Mouse (Mus musculus) liver, adult 10 weeks (tissue): ENCODE data around the gene Fbxl19. TPM values are rescaled to one million over a fixed set of nuclear protein-coding genes. Genes with fewer than 3 reads are reported as not detected.

Experiments
- polyA plus RNA-seq: library from polyadenylated mRNA; stranded (reverse); fragments of 350-450 nt; fragmentation: Illumina TruSeq; extraction: RNeasy Lipid Tissue Mini Kit (QIAGEN cat#74804); gene quantifications from one replicate; pipeline ENCODE4 v1.2.3, GENCODE M21; 2014; ENCODE audit warnings: low read depth, low replicate concordance

Fbxl19 gene
- 0.21 TPM for polyA plus RNA-seq

GRCm38 (mm10) chr7:127744366-127745045 lies at the start of gene Fbxl19:
Gene Fbxl19 (plus strand): TSS chr7:127744543.

DNA sequence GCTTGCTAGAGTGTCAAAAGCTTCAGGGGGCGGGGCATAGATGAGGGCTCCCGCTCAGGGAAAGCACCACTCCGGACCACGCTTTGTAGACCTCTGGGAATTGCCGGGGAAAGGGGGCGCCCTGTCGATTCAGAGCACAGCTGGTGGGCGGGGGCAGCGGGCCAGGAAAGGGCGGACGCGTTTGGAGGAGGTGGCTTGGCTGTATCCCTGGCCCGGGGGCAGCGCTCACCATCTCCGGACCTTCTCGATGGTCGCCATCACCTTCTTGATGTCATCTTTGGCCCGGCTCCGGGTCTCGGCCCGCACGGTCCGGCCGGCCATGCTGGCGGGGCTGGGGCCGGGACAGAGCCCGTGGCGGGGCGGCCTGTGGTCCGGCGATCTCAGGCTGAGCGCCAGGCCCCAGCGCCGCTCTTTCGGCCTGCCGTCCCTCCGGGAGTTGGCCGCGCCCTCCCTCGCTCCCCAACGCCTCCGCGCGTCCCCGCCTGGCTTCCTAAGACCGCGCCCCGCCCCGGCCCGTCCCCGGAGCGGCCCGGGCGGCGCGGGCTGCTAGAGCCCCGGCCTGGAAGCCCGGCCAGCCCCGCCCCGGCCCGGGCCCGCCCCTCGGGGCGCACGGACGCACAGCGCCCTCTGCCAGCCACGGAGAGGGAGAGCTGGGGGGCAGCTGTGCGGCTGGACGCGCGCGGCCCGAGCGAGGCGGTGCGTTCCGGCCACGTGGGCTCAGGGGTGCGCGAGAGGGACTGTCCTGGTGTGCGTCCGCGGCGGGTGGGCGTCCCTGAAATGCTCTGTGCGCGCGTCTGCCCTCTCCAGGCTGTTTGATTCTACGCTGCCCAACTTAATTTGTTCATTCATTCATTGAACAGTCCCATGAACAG lies 35.9 kb upstream of the Fbxl19 start, which contains the start of gene Bcl7c:
TSS of gene Bcl7c (minus strand) at position 727 of the 872 bp plus-strand sequence.

GRCm38 (mm10) chr7:127712461-127713385 lies 31.6 kb upstream of the Fbxl19 start, which contains the start of gene Ctf1:
Gene Ctf1 (plus strand): TSS chr7:127712736.

DNA sequence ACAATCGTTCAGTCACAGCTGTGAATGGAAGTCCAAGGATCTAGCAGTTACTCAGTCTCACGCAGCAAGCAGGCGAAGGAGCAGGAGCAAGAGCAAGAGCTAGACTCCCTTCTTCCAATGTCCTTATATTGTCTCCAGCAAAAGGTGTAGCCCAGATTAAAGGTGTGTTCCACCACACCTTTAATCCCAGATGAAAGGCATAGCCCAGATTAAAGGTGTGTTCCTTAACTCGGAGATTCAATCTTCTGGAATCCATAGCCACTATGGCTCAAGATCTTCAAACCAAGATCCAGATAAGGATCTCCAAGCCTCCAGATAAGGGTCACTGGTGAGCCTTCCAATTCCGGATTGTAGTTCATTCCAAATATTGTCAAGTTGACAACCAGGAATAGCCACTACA lies 12.3 kb upstream of the Fbxl19 start, which contains the start of gene Ctf2:
TSS of gene Ctf2 (minus strand) at position 101 of the 400 bp plus-strand sequence.

DNA sequence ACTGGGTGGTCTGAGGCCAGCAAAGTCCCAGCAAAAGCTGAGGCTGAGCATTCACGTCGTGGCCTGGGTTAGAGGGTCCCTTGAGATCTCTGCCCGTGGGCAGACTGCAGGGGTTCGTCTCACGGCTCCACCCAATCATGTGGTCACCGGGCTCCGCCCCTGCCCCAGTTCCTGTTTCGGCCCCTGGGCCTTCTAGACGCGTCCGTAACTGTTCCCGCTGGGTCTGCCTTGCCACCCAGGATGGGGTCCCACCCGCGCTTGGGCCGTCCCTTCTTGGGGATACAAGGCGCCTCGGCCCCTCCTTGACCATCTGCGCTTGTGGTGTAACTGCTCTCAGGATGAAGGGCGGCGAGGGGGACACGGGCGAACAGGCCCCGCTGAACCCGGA lies 25.3 kb downstream of the Fbxl19 start, which contains the start of gene Orai3:
TSS of gene Orai3 (plus strand) at position 165 of the 388 bp plus-strand sequence.

DNA sequence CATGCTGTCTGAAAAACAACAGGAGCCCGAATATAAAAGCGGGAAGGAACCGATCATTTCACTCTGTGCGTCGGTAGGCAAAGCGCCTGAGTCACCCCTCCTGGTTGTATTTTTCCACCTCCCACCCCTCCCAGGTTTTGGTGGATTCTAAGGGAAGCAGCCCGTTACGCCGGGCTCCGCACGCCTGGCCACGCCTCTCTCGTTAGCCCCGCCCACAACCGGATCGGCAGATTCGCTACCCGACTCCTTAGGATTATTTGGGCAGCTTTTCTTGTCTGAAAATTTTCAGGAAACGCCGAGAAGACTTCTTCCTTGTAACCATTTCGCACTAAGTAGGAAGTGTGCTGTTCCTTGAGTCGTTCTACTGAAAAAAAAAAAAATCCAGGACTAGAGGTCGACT lies 32.1 kb downstream of the Fbxl19 start, which contains the start of gene Setd1a:
TSS of gene Setd1a (plus strand) at position 245 of the 400 bp plus-strand sequence.

GRCm38 (mm10) chr7:127785308-127785707 lies 41.0 kb downstream of the Fbxl19 start, which contains the start of gene Gm49388:
Gene Gm49388 (plus strand): TSS chr7:127785608.

GRCm38 (mm10) chr7:127800435-127801009 lies 56.2 kb downstream of the Fbxl19 start, which contains the start of gene Hsd3b7:
Gene Hsd3b7 (plus strand): TSS chr7:127800604.

Other genes with a start within 250 kb of the Fbxl19 start
- gene Srcap, start 232.6 kb upstream of the Fbxl19 start, polyA plus RNA-seq: 1.8 TPM
- gene Gm42715, start 225.0 kb upstream of the Fbxl19 start, polyA plus RNA-seq: 3.5 TPM
- gene Tmem265, start 183.2 kb upstream of the Fbxl19 start, polyA plus RNA-seq: not detected
- 17.5 TPM for gene Phkg2, start 171.2 kb upstream of the Fbxl19 start, polyA plus RNA-seq
- not detected for gene Ccdc189, start 155.9 kb upstream of the Fbxl19 start, polyA plus RNA-seq
- gene Rnf40, start 155.8 kb upstream of the Fbxl19 start, polyA plus RNA-seq: 1.8 TPM
- gene Zfp629, start 128.7 kb upstream of the Fbxl19 start, polyA plus RNA-seq: 3.5 TPM
- gene Bcl7c, start 35.6 kb upstream of the Fbxl19 start, polyA plus RNA-seq: 0.26 TPM
- gene Ctf1, start 31.8 kb upstream of the Fbxl19 start, polyA plus RNA-seq: 5.0 TPM
- not detected for gene Ctf2, start 12.4 kb upstream of the Fbxl19 start, polyA plus RNA-seq
- 4.0 TPM for gene Orai3, start 25.3 kb downstream of the Fbxl19 start, polyA plus RNA-seq
- gene Setd1a, start 32.1 kb downstream of the Fbxl19 start, polyA plus RNA-seq: 1.6 TPM
- gene Gm49388, start 41.1 kb downstream of the Fbxl19 start, polyA plus RNA-seq: not detected
- 305 TPM for gene Hsd3b7, start 56.1 kb downstream of the Fbxl19 start, polyA plus RNA-seq
- 12.3 TPM for gene Stx4a, start 79.8 kb downstream of the Fbxl19 start, polyA plus RNA-seq
- gene Stx1b, start 80.0 kb downstream of the Fbxl19 start, polyA plus RNA-seq: 3.2 TPM
- gene Zfp646, start 131.7 kb downstream of the Fbxl19 start, polyA plus RNA-seq: 1.8 TPM
- 0.21 TPM for gene Zfp668, start 132.3 kb downstream of the Fbxl19 start, polyA plus RNA-seq
- gene Prss53, start 146.4 kb downstream of the Fbxl19 start, polyA plus RNA-seq: 0.24 TPM
- gene Gm21974, start 150.9 kb downstream of the Fbxl19 start, polyA plus RNA-seq: not detected
- 252 TPM for gene Vkorc1, start 151.1 kb downstream of the Fbxl19 start, polyA plus RNA-seq
- 1.1 TPM for gene Bckdk, start 159.5 kb downstream of the Fbxl19 start, polyA plus RNA-seq
- gene Kat8, start 168.0 kb downstream of the Fbxl19 start, polyA plus RNA-seq: 8.6 TPM
- not detected for gene Prss8, start 185.6 kb downstream of the Fbxl19 start, polyA plus RNA-seq
- gene Prss36, start 202.2 kb downstream of the Fbxl19 start, polyA plus RNA-seq: 0.37 TPM
- gene Fus, start 222.9 kb downstream of the Fbxl19 start, polyA plus RNA-seq: 200 TPM
- gene Pycard, start 249.3 kb downstream of the Fbxl19 start, polyA plus RNA-seq: 0.61 TPM